Mouse (Mus musculus) megakaryocyte, embryonic 14.5 days (primary cell): ENCODE results near the gene Cir1. TPM values are rescaled to one million over a fixed set of nuclear protein-coding genes. Genes with fewer than 3 reads are reported as not detected.

Experiments
- H3K27me3 ChIP-seq: replicated peaks from 2 replicates; pipeline ENCODE3; 2012; ENCODE audit warnings: inconsistent platforms
- H3K36me3 ChIP-seq: replicated peaks from 2 replicates; pipeline ENCODE3; 2012; ENCODE audit warnings: low read length, inconsistent platforms, mixed read lengths
- H3K4me1 ChIP-seq: 2 replicates; pipeline ENCODE4 v1.6.1; 2012; ENCODE audit warnings: inconsistent platforms
- H3K4me3 ChIP-seq: replicated peaks from 2 replicates; pipeline ENCODE3; 2012; ENCODE audit warnings: moderate library complexity, mild to moderate bottlenecking, inconsistent platforms
- H3K9me3 ChIP-seq: 2 replicates; pipeline ENCODE4 v1.6.1; 2012; ENCODE audit warnings: inconsistent platforms
- FLI1 ChIP-seq: IDR thresholded peaks from 2 replicates; pipeline ENCODE4 v1.6.1; 2012; ENCODE audit warnings: low read length, inconsistent platforms, mixed read lengths
- GATA1 ChIP-seq: IDR thresholded peaks from 3 replicates; pipeline ENCODE4 v1.6.1; 2012; ENCODE audit warnings: mixed read lengths, low read length, inconsistent platforms, borderline replicate concordance
- polyA plus RNA-seq: library from polyadenylated mRNA; stranded (reverse); fragments of >175 nt; gene quantifications from 2 replicates; pipeline ENCODE4 v1.2.3, GENCODE M21; 2012; ENCODE audit warnings: low replicate concordance; ENCODE audit not compliant: insufficient read depth

Cir1 gene
- polyA plus RNA-seq, 1 experiment: 14.8 TPM

DNA sequence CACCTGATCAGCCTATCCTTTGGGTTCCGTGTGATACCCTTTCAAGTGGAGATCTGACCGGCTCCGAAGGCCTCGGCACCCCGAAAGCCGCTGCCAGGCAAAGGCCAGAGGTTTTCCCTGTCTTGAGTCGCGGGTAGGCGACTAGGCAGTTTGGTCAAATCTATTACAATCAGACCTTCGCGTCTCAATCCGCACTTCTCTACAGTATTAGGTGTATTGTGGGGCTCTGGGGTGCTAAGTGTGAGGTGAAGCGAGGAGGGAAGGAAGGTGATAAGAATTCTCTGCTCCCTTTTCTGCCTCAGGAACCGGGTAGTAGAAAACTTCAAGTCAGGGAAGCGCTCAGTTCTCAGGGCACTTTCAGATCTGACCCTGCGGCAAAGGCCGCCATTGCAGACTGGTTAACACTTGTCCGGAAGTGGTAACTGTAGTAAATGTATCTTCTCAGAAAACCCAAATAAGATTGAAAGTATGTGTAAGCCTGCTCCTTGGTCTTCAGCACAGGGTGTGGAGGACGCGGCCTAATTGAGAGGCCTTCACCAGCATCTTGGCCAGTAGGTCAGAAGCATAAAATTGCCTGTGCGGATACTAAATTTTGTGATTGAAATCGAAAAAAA lies 31.3 kb downstream of the Cir1 start:
- TF ChIP-seq FLI1: no peak
- TF ChIP-seq GATA1: no peak
- H3K4me3 ChIP-seq: peak overlapping the region; percentile 79
- H3K27me3 ChIP-seq: peaks cover 53% of the 10 kb centered on the region
- H3K4me1 ChIP-seq: peaks cover 42% of the 10 kb centered on the region
- H3K36me3 ChIP-seq: peaks cover 7% of the 10 kb centered on the region
- no peaks in the 10 kb centered on the region for H3K9me3 ChIP-seq

DNA sequence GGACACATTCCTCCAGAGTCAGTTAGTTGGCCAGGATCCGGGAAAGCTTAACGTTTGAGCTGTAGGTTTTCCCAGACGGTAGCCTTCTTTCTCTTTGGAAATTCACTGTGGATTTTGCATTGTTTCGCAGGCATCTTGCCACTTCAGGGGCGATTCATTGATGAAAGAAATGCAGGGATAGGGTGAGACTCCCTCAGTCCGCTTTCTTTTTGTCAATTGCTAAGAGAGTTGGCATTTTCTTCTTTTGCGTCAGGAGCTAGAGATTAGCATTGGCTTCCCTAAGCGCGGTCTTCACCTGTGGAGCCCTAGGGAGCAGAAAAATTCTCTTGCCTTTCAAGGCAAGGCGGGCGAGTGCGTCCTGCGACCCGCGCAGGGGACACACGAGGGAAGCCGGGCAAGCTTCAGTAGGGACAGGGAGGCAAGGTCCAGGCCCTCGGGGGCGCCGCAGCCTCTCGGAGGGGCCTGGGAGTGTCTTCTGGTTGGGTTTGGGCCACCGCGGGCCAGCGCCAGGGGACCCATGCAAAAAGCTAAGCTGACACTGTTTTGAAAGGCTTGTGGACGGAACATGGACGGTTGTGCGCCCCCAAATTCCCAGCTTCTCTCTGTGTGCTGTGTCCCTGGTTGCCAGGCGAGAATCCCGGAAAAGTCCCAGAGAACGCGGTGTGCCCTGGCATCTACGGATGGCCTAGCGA lies 32.0 kb downstream of the Cir1 start:
- no peak for TF ChIP-seq GATA1
- TF ChIP-seq FLI1: no peak
- Histone ChIP-seq H3K27me3 (peaks cover 58% of the 10 kb centered on the region), H3K4me3 (peak overlapping the region; percentile 79), H3K36me3 (peaks cover 4% of the 10 kb centered on the region), H3K9me3 (no peaks in the 10 kb centered on the region), H3K4me1 (peaks cover 42% of the 10 kb centered on the region)

DNA sequence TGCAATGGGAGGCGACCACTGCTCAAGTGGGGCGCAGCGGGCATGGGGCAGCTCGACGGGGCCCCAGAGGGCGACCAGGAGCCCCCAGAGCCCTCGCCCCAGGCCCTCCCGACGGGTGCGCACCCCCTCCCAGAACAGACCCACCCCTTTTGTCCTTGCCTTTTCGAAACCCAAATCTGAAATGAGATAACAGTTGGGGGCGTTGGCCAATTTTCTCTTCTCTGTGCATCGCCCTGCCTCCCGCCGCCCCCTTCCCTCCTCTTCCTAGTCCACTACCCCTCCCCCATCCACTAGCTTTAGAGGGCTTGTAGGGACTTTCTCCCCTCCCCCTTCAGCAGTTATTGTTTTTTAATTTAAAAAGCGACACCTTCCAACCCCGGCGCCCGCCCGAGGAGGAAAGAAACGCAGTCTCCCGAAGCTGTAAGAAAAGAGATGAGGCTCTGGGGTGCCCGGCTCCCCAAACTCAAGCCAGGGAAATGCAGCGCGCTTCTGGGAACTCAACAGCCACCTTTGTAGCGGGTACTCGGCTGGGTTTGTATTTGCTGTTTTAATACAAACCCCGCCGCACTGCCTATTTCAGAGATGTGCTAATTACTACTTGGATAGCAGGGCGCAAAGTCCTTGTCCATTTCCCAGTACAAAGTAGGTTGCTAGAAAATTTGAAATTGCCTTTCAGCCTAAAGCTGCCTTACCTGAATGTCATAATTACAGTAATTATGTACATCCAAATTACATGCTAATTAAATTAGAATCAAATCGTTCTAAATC lies 33.0 kb downstream of the Cir1 start:
- Histone ChIP-seq H3K27me3 (peaks cover 65% of the 10 kb centered on the region), H3K36me3 (no peaks in the 10 kb centered on the region), H3K9me3 (no peaks in the 10 kb centered on the region), H3K4me1 (peaks cover 46% of the 10 kb centered on the region), H3K4me3 (peak overlapping the region; percentile 91)
- TF ChIP-seq FLI1: no peak
- TF ChIP-seq GATA1: no peak

DNA sequence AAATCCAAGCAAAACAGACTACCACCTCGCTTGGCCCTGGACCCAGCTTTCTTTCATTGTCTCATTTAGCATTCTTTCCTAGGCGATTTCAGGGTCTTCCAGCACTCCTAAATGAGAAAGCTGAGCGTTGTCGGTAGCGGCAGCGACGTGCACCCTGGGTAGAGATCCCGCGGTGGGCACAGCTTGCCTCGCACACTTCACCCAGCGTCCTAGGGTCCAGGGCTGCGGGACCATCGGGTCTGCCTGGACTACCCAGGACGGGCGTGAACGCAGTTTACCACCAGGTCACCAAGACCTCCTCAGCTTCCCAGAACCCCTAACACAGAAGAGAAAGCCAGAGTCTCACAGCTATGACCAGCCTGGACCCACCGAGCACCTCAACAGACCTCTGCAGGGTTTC lies 33.6 kb downstream of the Cir1 start:
- Histone ChIP-seq H3K4me3 (peak overlapping the region; percentile 91), H3K4me1 (peaks cover 52% of the 10 kb centered on the region), H3K27me3 (peaks cover 71% of the 10 kb centered on the region), H3K9me3 (no peaks in the 10 kb centered on the region), H3K36me3 (no peaks in the 10 kb centered on the region)
- TF ChIP-seq FLI1: no peak
- TF ChIP-seq GATA1: no peak

DNA sequence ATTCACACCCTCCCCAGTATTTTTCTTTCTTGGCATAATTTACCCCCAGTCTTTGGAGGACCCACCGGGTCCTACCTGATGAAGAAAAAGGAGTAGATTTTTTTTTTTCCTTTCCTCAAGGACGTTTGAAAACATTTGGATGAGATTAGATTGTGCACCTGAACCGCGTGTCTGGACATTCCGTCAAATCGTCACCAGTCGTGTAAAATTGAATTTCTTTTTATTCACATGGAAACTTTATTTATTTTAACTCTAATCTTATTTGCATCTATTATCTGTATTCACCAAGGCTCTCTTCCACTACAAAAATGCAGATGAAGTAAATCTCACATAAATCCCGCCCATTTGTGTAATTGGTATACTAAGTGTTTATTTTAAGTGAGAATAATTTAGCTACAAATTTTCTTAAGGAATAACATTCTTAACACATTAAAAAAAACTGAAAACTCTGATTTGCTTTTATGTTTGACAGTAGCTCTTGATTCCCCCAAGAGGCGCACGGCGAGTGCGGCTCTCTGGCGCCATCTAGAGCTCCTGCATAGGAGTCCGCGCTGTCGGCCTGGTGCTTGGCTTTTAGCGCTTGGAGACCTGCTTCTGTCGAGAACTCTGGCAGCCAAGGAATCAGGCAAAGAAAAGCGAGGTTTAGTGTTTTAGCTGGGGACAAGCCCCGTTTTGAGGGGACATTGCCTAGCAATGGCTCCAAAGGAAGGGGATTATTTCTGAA lies 34.2 kb downstream of the Cir1 start:
- no peaks in the 10 kb centered on the region for H3K9me3 ChIP-seq
- H3K36me3 ChIP-seq: no peaks in the 10 kb centered on the region
- H3K4me3 ChIP-seq: peak overlapping the region; percentile 91
- peaks cover 77% of the 10 kb centered on the region for H3K27me3 ChIP-seq
- H3K4me1 ChIP-seq: peaks cover 57% of the 10 kb centered on the region
- TF ChIP-seq GATA1 (no peak), FLI1 (no peak)

DNA sequence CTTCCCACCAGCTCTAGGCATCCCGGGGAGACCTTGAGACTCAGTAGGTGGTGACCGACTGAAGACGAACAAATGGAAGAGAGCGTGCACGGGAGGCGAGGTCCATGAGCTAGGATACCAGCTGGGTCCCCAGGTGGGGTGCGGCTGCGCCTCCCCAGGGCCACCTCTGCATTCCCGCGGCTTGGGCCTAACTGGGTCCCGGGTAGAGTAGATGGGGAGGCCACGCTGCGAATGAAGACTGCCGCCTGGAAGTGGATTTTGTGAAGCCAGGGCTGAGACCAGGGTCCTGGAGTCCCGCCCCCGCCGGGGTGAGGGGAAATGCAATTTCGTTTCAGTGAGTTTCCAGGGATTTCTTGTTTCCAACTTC lies 34.8 kb downstream of the Cir1 start:
- H3K4me3 ChIP-seq: peak overlapping the region; percentile 72
- TF ChIP-seq FLI1: no peak
- TF ChIP-seq GATA1: no peak
- H3K4me1 ChIP-seq: peaks cover 63% of the 10 kb centered on the region
- H3K27me3 ChIP-seq: peaks cover 83% of the 10 kb centered on the region
- H3K9me3 ChIP-seq: no peaks in the 10 kb centered on the region
- H3K36me3 ChIP-seq: no peaks in the 10 kb centered on the region

DNA sequence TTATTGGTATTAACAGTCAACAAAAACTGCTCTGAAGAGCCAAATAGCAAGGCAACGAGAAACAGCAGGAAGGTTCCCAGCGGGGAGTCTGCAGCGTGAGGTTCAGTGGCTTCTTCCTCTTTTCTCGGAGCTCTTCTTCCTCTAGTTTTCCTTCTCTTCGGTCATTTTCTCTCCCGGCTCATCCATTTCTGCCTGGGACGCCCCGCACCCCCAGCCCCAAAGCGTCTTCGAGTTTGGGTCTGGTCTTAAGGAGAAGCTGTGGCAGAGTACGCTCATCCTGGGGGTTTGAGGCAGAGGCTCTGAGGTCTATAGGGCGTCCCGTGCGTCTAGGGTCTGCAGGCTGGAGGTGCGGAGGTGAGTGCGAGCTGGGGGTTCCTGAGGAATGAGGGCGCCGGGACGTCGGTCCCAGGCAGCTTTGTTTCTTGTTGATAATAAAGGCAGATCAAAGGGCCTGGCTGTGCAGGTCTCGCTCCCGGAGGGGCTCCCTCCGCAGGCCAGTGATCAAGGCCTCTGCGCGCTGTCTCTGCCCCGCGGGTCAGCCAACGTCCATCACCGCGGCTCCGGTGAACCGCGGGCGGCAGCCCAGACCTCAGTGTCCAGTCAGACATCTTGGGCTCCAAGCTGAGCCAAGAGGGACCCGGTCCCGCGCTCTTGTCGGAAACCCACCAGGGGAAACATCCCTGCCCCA lies 35.3 kb downstream of the Cir1 start:
- Histone ChIP-seq H3K36me3 (no peaks in the 10 kb centered on the region), H3K9me3 (no peaks in the 10 kb centered on the region), H3K4me3 (peak overlapping the region; percentile 72), H3K27me3 (peaks cover 88% of the 10 kb centered on the region), H3K4me1 (peaks cover 69% of the 10 kb centered on the region)
- TF ChIP-seq FLI1: no peak
- TF ChIP-seq GATA1: no peak

DNA sequence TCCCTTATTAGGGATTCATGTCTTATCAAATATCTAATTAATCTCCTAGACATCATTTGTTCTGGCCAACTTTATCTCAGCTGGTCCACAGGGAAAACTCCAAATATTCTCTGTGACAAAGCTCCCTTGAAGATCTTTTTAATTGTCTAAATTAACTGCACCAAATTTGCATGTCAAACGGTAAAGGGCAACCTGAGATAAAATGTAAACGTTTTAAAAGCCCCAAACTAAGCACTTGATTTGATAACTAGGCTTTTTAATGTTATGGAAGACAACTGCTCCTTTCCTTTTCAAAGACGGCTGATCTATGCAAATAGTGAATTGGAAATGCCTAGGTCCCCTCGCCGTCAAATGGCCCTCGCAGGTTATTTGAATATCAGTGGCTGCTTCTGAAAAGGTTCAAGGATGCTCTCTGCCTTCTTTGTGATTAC lies 36.3 kb downstream of the Cir1 start:
- no peak for TF ChIP-seq GATA1
- no peak overlapping the region for H3K4me3 ChIP-seq
- H3K36me3 ChIP-seq: no peaks in the 10 kb centered on the region
- no peaks in the 10 kb centered on the region for H3K9me3 ChIP-seq
- peaks cover 75% of the 10 kb centered on the region for H3K4me1 ChIP-seq
- H3K27me3 ChIP-seq: peaks cover 92% of the 10 kb centered on the region
